Mouse (Mus musculus) olfactory bulb, adult 2 months (tissue): ENCODE measurements around the gene Tlk1. TPM values are rescaled to one million over a fixed set of nuclear protein-coding genes. Genes with fewer than 3 reads are reported as not detected.

ENCODE experiments used
- H3K27ac ChIP-seq: fragments of 200-500 bp; 2 replicates; pipeline ENCODE4 v1.5.1; 2012; ENCODE audit warnings: low read depth, low read length; ENCODE audit not compliant: insufficient read depth
- H3K4me1 ChIP-seq: fragments of 200-500 bp; 2 replicates; pipeline ENCODE4 v1.6.1; 2012; ENCODE audit warnings: low read length; ENCODE audit not compliant: control insufficient read depth, insufficient read depth
- H3K4me3 ChIP-seq: fragments of 200-500 bp; 2 replicates; pipeline ENCODE4 v1.5.1; 2012; ENCODE audit warnings: mild to moderate bottlenecking, low read depth, low read length, moderate library complexity; ENCODE audit not compliant: insufficient read depth
- CTCF ChIP-seq: fragments of 200-500 bp; IDR thresholded peaks from 2 replicates; pipeline ENCODE4 v1.5.1; 2012; ENCODE audit warnings: low read depth, mild to moderate bottlenecking, low read length, moderate library complexity; ENCODE audit not compliant: insufficient read depth
- POLR2A ChIP-seq: fragments of 200-500 bp; IDR thresholded peaks from 2 replicates; pipeline ENCODE4 v1.6.1; 2012; ENCODE audit warnings: mild to moderate bottlenecking, low read depth, low read length, moderate library complexity; ENCODE audit not compliant: insufficient read depth
- WGBS: fragments of 180-500 bp; shearing (Covaris S2); methylation state at CpG from one replicate; pipeline ENCODE4 v1.1.7; 2018; 5-methylcytosine and 5-hydroxymethylcytosine counted together
- polyA plus RNA-seq: library from polyadenylated mRNA; stranded (reverse); fragments of >200 nt; gene quantifications from 2 replicates; pipeline ENCODE4 v1.2.4, GENCODE M21; 2012; ENCODE audit warnings: low replicate concordance; ENCODE audit not compliant: missing spikeins, insufficient read depth, insufficient read length

Gene Tlk1
- polyA plus RNA-seq, 1 experiment = not detected

GRCm38 (mm10) chr2:70802658-70803057, 22.9 kb downstream of the Tlk1 start:
- WGBS = 41% methylated on average over 6 of the region's 6 CpGs
- TF ChIP-seq POLR2A (no peak), CTCF (no peak)

DNA sequence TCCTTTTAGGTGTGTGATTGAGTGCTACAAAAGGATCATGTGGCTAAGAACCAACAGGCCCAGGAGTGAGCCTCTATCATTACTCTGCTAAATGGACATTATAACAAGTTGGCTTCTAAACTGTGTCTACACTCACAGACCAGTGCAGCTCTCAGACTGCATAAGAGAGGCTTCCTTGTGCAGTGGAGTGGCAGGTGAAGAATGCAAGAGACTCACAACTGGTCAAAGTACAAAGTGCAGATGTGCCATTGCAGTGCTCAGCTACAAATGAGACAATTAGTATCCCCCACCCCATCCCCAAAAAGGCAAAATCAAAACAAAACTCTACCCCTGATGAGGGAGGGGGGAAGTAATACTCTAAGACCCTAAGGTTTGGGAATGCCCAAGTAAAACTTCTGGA, 24.0 kb downstream of the Tlk1 start:
- Histone ChIP-seq H3K4me3 (no peak overlapping the region), H3K4me1 (peaks cover 3% of the 10 kb centered on the region; the same call in 1 of the 2 replicates), H3K27ac (no peak overlapping the region)
- TF ChIP-seq CTCF (no peak), POLR2A (no peak)

More at GRCm38 (mm10) chr2:70802658-70803057, 22.9 kb downstream of the Tlk1 start:
- peaks cover 3% of the 10 kb centered on the region; the same call in 1 of the 2 replicates for H3K4me1 ChIP-seq
- no peak overlapping the region for H3K27ac ChIP-seq
- H3K4me3 ChIP-seq = no peak overlapping the region

GRCm38 (mm10) chr2:70800396-70800795, 25.1 kb downstream of the Tlk1 start:
- Histone ChIP-seq H3K4me3 (no peak overlapping the region), H3K4me1 (peaks cover 3% of the 10 kb centered on the region; the same call in 1 of the 2 replicates), H3K27ac (no peak overlapping the region)
- WGBS = 90% methylated on average over 1 of the region's 1 CpGs
- TF ChIP-seq POLR2A = no peak
- no peak for TF ChIP-seq CTCF

DNA sequence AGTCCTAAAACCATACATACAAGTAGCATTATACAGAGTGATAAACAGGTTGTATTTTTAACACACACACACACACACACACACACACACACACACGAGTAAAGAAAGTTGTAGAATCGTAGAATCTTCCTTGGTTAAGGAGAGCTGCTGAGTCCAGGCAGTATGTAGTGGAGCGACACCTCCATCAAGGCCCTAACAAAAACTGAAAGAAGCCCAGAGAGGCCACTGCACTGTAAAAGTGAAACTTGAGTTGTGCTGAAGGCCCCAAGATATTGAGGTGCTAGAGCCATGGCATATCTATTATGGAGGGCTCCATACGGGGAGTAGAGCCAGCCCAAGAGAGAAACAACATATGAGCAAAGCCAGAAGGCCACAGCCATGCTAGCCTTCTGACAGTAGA, 32.3 kb downstream of the Tlk1 start:
- Histone ChIP-seq H3K4me3 (no peak overlapping the region), H3K4me1 (no peaks in the 10 kb centered on the region), H3K27ac (no peak overlapping the region)
- TF ChIP-seq POLR2A (no peak), CTCF (no peak)
- WGBS = 91% methylated on average over 4 of the region's 4 CpGs

- WGBS = 74% methylated on average over 2 of the region's 2 CpGs
- Histone ChIP-seq H3K27ac (no peak overlapping the region), H3K4me3 (no peak overlapping the region), H3K4me1 (no peaks in the 10 kb centered on the region)
- TF ChIP-seq CTCF = no peak
- TF ChIP-seq POLR2A = no peak
Measured at GRCm38 (mm10) chr2:70790246-70790645, 35.3 kb downstream of the Tlk1 start.

- no peaks in the 10 kb centered on the region for H3K4me1 ChIP-seq
- 92% methylated on average over 3 of the region's 3 CpGs for WGBS
- H3K27ac ChIP-seq = no peak overlapping the region
- H3K4me3 ChIP-seq = no peak overlapping the region
- no peak for TF ChIP-seq POLR2A
- no peak for TF ChIP-seq CTCF
Measured at GRCm38 (mm10) chr2:70789331-70789730, 36.2 kb downstream of the Tlk1 start.

DNA sequence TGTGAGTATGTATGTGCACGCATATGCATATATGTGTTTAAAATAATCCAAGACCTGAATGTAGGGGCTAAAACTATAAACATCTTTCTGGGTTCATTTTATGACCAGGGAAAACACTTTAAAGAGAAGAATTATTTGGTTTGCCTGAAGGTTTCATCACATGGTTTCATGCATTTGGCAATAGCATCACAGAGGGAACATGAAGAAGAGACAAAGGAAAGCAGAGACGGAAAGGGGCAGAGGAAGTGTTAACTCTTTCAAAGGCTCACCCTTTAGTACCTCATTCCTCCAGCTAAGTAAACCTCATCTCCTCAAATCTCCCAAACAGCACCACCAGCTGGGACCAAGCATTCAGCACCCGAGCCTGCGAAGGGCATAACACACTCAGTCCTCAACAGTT, 41.1 kb downstream of the Tlk1 start:
- TF ChIP-seq CTCF = no peak
- no peak for TF ChIP-seq POLR2A
- no peak overlapping the region for H3K27ac ChIP-seq
- WGBS = 84% methylated on average over 4 of the region's 4 CpGs
- no peak overlapping the region for H3K4me3 ChIP-seq
- H3K4me1 ChIP-seq = 0 out of 2 replicates have a peak, but pooled peaks cover 3% of the 10 kb centered on the region

DNA sequence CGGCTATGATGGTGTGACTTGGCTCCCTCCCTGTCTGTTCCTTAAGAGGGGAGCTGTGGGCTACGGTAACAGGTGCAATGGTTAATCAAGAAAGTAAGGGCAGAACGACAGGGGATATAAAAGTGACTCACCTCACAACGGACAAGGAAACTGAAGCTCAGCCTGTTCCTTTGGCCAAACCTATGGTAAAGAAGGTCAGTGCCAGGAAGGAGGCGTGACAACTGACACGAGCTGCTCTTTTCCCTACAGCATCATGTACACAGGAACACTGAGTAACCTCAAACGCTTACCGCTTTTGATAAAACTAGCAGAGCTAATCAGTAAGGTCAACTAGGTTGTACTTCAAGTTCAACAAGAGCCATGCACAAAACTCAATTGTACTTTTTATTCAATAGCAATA, 42.0 kb downstream of the Tlk1 start:
- TF ChIP-seq CTCF (no peak), POLR2A (no peak)
- 87% methylated on average over 8 of the region's 8 CpGs for WGBS
- H3K4me3 ChIP-seq = no peak overlapping the region
- no peak overlapping the region for H3K27ac ChIP-seq
- H3K4me1 ChIP-seq = 0 out of 2 replicates have a peak, but pooled peaks cover 3% of the 10 kb centered on the region

DNA sequence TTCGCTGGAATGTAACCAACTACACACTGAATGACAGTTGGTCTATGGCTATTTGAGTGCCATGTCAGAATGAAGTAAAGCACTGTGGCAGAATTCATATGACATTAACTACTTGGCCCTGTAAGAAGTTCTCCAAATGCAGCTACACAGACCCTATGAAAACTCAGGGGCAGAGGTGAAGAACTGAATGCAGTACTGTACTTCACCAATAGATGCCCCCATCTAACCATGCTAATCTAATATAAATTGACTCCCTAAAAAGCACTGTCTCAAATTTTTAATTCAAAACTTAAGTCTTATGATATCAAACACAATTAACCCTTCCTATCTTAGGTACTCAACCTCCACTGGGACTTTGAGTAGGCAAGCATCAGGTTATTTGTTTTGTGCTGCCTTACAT, 45.9 kb downstream of the Tlk1 start:
- H3K27ac ChIP-seq = no peak overlapping the region
- H3K4me1 ChIP-seq = 0 out of 2 replicates have a peak, but pooled peaks cover 3% of the 10 kb centered on the region
- TF ChIP-seq CTCF (no peak), POLR2A (no peak)
- H3K4me3 ChIP-seq = no peak overlapping the region
- 96% methylated on average over 1 of the region's 1 CpGs for WGBS

- WGBS = 50% methylated on average over 2 of the region's 2 CpGs
- TF ChIP-seq CTCF (no peak), POLR2A (no peak)
- Histone ChIP-seq H3K4me1 (no peaks in the 10 kb centered on the region), H3K4me3 (no peak overlapping the region), H3K27ac (no peak overlapping the region)
Measured at GRCm38 (mm10) chr2:70776744-70777143, 48.8 kb downstream of the Tlk1 start.
